Mouse (Mus musculus): Measurements from ENCODE around the gene Rfx4. TPM values are rescaled to one million over a fixed set of nuclear protein-coding genes. Genes with fewer than 3 reads are reported as not detected.

Gene Rfx4
- total RNA-seq, 4 experiments from 2014 or later: not detected

- DNase-seq (ENCODE audit: low spot score in 2 of 2): no peak
Observed at GRCm38 (mm10) chr10:84859556-84860380, 103.9 kb downstream of the Rfx4 start.

- DNase-seq (ENCODE audit: low spot score in 2 of 2): no peak
Observed at GRCm38 (mm10) chr10:84863488-84863887, 107.6 kb downstream of the Rfx4 start.

GRCm38 (mm10) chr10:84867577-84867976 lies 111.7 kb downstream of the Rfx4 start:
- DNase-seq (ENCODE audit: low spot score in 2 of 2): no peak

- no peak for DNase-seq (ENCODE audit: low spot score in 2 of 2)
Observed at GRCm38 (mm10) chr10:84871285-84871684, 115.4 kb downstream of the Rfx4 start.

- no peak for DNase-seq (ENCODE audit: low spot score in 2 of 2)
Observed at GRCm38 (mm10) chr10:84871921-84872320, 116.1 kb downstream of the Rfx4 start.

GRCm38 (mm10) chr10:84879823-84880571 lies 124.1 kb downstream of the Rfx4 start:
- no peak for DNase-seq (ENCODE audit: low spot score in 2 of 2)

GRCm38 (mm10) chr10:84882528-84882927 lies 126.7 kb downstream of the Rfx4 start:
- no peak for DNase-seq (ENCODE audit: low spot score in 2 of 2)

- peak; percentile 31 to 36 for DNase-seq (ENCODE audit: low spot score in 2 of 2)
Observed at GRCm38 (mm10) chr10:84885341-84885884, 129.6 kb downstream of the Rfx4 start.

GRCm38 (mm10) chr10:84886221-84886627 lies 130.4 kb downstream of the Rfx4 start:
- DNase-seq (ENCODE audit: low spot score in 2 of 2): no peak

GRCm38 (mm10) chr10:84886785-84887184 lies 130.9 kb downstream of the Rfx4 start:
- no peak for DNase-seq (ENCODE audit: low spot score in 2 of 2)

GRCm38 (mm10) chr10:84889096-84889846 lies 133.4 kb downstream of the Rfx4 start:
- no peak for DNase-seq (ENCODE audit: low spot score in 2 of 2)

GRCm38 (mm10) chr10:84895810-84896358 lies 140.0 kb downstream of the Rfx4 start:
- DNase-seq (ENCODE audit: low spot score in 2 of 2): no peak

GRCm38 (mm10) chr10:84896941-84897930 lies 141.4 kb downstream of the Rfx4 start:
- DNase-seq (ENCODE audit: low spot score in 2 of 2): no peak

GRCm38 (mm10) chr10:84898144-84898979 lies 142.5 kb downstream of the Rfx4 start:
- no peak for DNase-seq (ENCODE audit: low spot score in 2 of 2)

- DNase-seq (ENCODE audit: low spot score in 2 of 2): no peak
Observed at GRCm38 (mm10) chr10:84901676-84902075, 145.8 kb downstream of the Rfx4 start.

GRCm38 (mm10) chr10:84902213-84902612 lies 146.4 kb downstream of the Rfx4 start:
- no peak for DNase-seq (ENCODE audit: low spot score in 2 of 2)

- DNase-seq (ENCODE audit: low spot score in 2 of 2): no peak
Observed at GRCm38 (mm10) chr10:84903307-84903706, 147.4 kb downstream of the Rfx4 start.

GRCm38 (mm10) chr10:84903742-84904141 lies 147.9 kb downstream of the Rfx4 start:
- DNase-seq (ENCODE audit: low spot score in 2 of 2): no peak

GRCm38 (mm10) chr10:84906895-84907294 lies 151.0 kb downstream of the Rfx4 start:
- no peak for DNase-seq (ENCODE audit: low spot score in 2 of 2)

Measured in gastrocnemius, adult 8-10 months (tissue).